Mouse (Mus musculus): Measurements from ENCODE around the gene Stxbp3. TPM values are rescaled to one million over a fixed set of nuclear protein-coding genes. Genes with fewer than 3 reads are reported as not detected.
"Not testable (repeated sequence)": the region's sequence is repeated elsewhere in the genome, so short reads cannot be mapped to it uniquely, and the experiment has no call there.

The Stxbp3 gene
- 10 to 100 TPM; 58.1 to 69.1 TPM for polyA plus RNA-seq (2017; shearing (Covaris generic))

DNA sequence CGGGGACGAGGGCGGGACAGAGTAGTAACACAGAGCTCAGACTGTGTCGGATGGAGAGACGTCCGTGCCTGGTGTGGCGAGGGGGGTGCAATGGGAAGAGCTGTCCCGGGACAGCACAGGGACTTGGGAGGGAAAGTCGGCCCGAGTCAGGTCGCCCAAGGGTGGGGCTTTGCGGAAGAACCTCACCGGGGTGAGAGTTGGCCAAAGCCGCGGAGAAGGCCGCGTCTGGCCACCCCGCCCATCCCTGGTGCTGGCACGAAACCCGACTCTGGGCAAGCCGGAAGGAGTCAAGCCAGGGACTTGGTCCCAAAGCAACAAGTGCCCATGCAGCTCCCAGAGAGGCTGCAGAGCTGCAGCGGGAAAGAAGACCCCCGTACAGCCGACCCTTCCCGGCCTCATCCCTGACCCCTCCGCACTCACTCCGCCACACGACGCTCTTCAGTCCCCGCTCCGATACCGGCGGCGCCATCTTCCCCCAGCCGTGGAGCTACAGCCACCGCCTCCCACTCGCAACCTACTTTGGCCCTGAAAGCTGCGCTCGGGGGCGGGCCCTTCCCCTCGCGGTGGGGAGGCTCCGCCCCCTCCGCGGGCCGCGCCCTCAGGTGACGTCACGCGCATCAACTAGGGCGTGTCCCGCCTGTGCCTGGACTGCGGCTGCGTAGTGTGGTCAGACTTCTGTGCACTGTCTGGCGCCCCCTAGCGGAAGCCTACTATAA, at the start of gene Stxbp3:
Gene Stxbp3, minus strand, starts transcription at position 527 of the 716 bp plus-strand sequence.
- ATAC-seq: peak; percentile 89

DNA sequence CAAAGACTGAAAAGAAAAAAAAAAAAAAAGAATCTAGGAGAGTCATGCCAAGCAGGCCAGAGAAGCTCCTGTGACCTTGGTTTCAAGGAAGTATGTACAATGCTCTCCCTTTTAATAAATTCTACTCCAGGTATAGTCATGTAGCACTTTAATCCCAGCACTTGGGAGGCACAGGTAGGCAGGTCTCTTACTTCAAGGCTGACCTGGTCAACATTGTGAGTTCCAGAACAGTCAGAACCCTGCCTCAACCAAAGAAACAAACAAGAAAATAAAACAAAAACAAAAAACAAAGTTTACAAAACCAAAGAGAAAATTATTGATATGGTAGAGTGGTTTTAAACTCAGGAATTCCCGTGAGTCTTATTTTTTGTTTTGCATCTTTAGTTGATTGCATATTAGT, 49.6 kb upstream of the Stxbp3 start, which contains the start of gene Fndc7:
Gene Fndc7, minus strand, starts transcription at position 101 of the 400 bp plus-strand sequence.
- ATAC-seq: no peak

DNA sequence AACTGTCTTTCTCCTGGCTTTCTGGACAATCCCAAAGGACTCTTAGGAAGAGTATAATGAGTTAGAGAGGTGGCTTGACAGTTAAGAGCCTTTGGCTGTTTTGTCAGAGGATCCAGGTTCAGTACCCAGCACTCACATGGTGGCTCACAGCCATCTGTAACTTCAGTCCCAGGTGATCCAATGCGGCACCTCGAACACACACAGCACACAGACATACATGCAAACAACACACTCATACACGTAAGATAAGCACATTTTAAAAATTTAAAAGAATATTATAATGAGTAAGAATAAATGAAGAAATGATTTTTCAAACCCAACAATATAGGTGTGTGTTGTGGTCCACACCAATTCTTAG, 47.3 kb upstream of the Stxbp3 start:
- no peak for ATAC-seq

- no peak for ATAC-seq
Observed at GRCm38 (mm10) chr3:108886934-108887617, 46.8 kb upstream of the Stxbp3 start.

GRCm38 (mm10) chr3:108885686-108886530, 45.6 kb upstream of the Stxbp3 start:
- no peak for ATAC-seq

DNA sequence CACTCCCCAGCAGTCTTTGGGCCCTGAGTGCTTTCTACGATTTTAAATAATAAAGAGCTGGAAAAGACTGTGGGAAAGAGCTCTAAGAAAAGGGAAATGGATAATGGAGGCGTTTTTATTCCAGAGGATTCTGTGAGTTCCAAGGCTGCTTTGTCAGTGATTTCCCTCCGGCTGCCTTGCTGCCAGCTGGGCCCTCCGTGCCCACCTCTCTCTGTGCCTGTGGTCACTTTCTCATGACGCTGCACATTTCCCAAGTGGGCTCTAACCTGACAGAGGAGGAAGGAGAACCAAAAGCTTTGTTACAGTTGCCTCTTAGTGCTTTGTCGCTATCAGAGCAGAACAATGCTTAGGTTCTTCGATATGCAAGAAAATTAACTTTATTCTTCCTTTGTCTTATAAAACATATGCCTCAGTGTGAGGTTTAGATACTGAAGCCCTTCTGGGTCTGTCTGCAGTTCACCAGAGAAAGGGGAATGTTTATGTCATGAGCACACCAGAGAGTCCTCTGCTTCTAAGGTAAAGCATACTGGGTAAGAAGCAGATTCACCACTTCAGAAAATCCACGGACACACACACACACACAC, 44.5 kb upstream of the Stxbp3 start:
- no peak for ATAC-seq

DNA sequence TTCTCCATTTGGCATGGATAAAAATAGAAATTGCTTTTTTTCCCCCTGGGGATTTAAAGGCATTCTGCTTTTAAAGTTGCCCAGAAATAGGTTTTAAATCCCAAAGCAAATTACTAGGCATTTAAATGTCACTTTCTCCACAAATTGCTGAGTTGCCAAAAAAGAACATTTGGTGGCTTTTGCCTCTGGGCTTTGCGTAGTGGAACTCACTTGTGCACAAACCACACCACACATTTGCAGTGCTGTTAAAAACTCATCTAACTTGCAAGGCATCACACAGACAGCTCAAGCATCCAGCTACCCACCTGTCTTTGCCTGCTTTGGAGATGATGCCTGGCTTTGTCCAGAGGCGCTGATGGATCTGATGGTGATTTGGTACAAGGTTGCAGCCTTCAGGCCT, 42.7 kb upstream of the Stxbp3 start:
- no peak for ATAC-seq

- not testable (repeated sequence) for ATAC-seq
Observed at GRCm38 (mm10) chr3:108881873-108882272, 41.5 kb upstream of the Stxbp3 start.

GRCm38 (mm10) chr3:108880544-108881507, 40.5 kb upstream of the Stxbp3 start:
- ATAC-seq: peak; percentile 94

DNA sequence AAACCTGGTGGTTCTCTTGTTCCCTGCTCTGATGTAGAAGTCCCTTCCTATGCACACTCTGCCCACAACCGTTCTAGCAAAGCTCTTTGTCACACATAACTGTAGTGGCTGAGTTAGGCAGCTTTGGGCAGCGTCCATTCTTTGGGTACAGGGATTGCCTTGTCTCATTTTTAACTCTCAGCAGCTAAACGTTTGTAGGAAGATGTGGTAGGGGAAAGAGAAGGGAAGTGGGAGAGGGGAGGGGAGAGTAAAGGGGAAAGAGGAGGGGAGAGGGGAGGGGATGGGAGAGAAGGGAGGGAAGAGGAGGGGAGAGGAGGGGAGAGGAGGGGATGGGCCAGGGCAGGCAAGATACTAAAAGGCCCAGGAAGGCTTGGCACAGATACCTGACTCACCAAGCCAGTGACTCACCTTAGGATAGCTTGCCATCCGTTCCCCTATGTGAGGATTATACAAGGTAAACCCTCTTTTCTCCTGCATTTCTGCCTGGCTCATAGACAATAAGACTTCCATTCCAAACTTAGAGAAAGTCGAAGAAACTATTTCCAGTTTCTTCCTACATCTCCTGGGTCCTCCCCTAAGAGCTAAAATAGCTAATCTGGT, 39.6 kb upstream of the Stxbp3 start:
- peak; percentile 15 for ATAC-seq

GRCm38 (mm10) chr3:108879129-108879528, 38.8 kb upstream of the Stxbp3 start:
- ATAC-seq: no peak

GRCm38 (mm10) chr3:108870631-108871030, 30.3 kb upstream of the Stxbp3 start:
- no peak for ATAC-seq

GRCm38 (mm10) chr3:108867449-108867848, 27.1 kb upstream of the Stxbp3 start:
- ATAC-seq: no peak

- ATAC-seq: peak; percentile 97
Observed at GRCm38 (mm10) chr3:108865676-108866075, 25.4 kb upstream of the Stxbp3 start.

DNA sequence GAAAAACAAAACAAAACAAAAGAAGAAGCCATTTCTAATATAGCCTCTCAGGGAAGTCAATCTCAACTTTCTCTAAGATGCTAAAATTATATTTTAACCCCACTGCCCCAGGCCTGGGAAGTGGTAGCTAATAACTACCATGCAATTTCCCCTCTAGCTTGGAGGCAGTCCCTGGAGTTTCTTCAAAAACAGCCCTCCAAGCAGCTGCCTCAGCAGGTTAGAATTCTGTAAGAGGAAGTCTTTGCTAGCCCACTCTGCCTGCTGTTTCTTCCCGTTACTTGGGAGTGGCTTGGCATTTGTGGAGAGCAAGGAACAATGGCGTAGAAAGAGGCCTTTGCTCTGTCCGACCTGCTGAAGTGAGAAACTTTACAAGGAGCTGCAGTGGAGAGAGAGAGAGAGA, 24.8 kb upstream of the Stxbp3 start:
- ATAC-seq: no peak

DNA sequence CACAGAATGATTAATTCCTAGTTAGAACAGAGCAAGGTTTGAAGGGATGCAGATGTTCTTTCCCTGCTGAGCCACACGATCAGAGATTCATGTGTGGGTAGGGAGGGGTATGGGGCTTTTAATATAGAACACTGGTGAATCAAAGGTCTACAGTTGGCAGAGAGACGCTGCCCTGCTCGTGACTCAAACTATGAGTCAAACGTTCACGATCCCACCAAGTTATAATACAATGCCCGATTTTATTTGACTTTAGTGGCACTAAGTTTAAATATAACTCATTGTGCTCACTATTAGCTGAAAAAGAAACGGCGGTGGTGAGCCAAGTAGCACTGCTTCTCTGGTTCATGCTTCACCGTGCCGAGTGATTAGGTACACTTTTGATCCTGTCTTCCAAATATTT, 22.8 kb upstream of the Stxbp3 start:
- ATAC-seq: no peak

DNA sequence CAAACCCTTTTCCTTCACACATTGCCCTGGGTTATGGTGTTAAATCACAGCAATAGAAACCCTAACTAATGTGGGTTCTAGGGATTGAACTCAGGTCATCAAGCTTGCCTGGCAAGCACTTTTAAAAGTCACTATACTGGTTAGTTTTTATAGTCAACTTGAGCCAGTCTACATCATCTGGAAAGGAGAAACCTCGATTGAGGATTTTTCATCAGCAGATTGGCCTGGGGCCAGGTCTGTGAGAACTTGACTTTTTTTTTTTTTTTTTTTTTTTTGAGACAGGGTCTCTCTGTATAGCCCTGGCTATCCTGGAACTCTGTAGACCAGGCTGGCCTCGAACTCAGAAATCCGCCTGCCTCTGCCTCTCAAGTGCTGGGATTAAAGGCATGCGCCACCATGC, 22.0 kb upstream of the Stxbp3 start:
- ATAC-seq: not testable (repeated sequence)

DNA sequence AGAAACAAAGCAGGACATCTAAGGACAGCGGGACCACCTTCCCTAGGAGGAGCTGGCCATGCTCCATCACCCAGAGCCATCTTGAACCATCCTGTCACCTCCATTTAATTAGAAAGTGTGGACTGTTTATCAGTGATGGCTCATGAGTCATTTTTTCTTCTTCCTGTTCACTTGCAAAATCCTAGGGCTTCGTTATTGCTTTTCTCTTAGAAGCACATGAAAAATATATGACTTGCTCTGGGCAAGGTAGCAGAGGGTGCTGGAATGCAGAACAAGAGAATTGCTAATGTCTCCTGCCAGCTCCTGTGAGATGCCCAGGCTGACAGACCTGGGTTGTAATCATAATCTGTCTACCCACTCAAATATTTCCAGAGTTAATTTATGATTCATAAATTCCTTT, 20.5 kb upstream of the Stxbp3 start:
- no peak for ATAC-seq

GRCm38 (mm10) chr3:108858231-108858770, 18.0 kb upstream of the Stxbp3 start:
- no peak for ATAC-seq

- no peak for ATAC-seq
Observed at GRCm38 (mm10) chr3:108857714-108858113, 17.4 kb upstream of the Stxbp3 start.

- ATAC-seq: no peak
Observed at GRCm38 (mm10) chr3:108857124-108857470, 16.8 kb upstream of the Stxbp3 start.
